Mouse (Mus musculus): ENCODE measurements around the gene Ankrd24.

The Ankrd24 gene

GRCm38 (mm10) chr10:81628390-81628789 lies at the start of gene Ankrd24:
Gene Ankrd24 (plus strand): TSS chr10:81628540.
- no peak for DNase-seq (ENCODE audit: extremely low spot score)

GRCm38 (mm10) chr10:81579967-81580366 lies 48.4 kb upstream of the Ankrd24 start:
- DNase-seq (ENCODE audit: extremely low spot score) = no peak

GRCm38 (mm10) chr10:81580441-81581070 lies 47.8 kb upstream of the Ankrd24 start:
- DNase-seq (ENCODE audit: extremely low spot score) = no peak

GRCm38 (mm10) chr10:81583347-81583746 lies 45.0 kb upstream of the Ankrd24 start:
- DNase-seq (ENCODE audit: extremely low spot score) = no peak

- no peak for DNase-seq (ENCODE audit: extremely low spot score)
Observed at GRCm38 (mm10) chr10:81588739-81589138, 39.6 kb upstream of the Ankrd24 start.

GRCm38 (mm10) chr10:81591846-81592245 lies 36.5 kb upstream of the Ankrd24 start:
- no peak for DNase-seq (ENCODE audit: extremely low spot score)

- no peak for DNase-seq (ENCODE audit: extremely low spot score)
Observed at GRCm38 (mm10) chr10:81592631-81593030, 35.7 kb upstream of the Ankrd24 start.

- DNase-seq (ENCODE audit: extremely low spot score) = no peak
Observed at GRCm38 (mm10) chr10:81593223-81593622, 35.1 kb upstream of the Ankrd24 start.

GRCm38 (mm10) chr10:81593935-81594334 lies 34.4 kb upstream of the Ankrd24 start:
- DNase-seq (ENCODE audit: extremely low spot score) = no peak

GRCm38 (mm10) chr10:81595599-81595998 lies 32.7 kb upstream of the Ankrd24 start:
- no peak for DNase-seq (ENCODE audit: extremely low spot score)

GRCm38 (mm10) chr10:81596611-81597010 lies 31.7 kb upstream of the Ankrd24 start:
- no peak for DNase-seq (ENCODE audit: extremely low spot score)

- no peak for DNase-seq (ENCODE audit: extremely low spot score)
Observed at GRCm38 (mm10) chr10:81597137-81597950, 31.0 kb upstream of the Ankrd24 start.

GRCm38 (mm10) chr10:81598342-81598741 lies 30.0 kb upstream of the Ankrd24 start:
- DNase-seq (ENCODE audit: extremely low spot score) = no peak

- no peak for DNase-seq (ENCODE audit: extremely low spot score)
Observed at GRCm38 (mm10) chr10:81598871-81599270, 29.5 kb upstream of the Ankrd24 start.

GRCm38 (mm10) chr10:81599630-81600029 lies 28.7 kb upstream of the Ankrd24 start:
- no peak for DNase-seq (ENCODE audit: extremely low spot score)

- no peak for DNase-seq (ENCODE audit: extremely low spot score)
Observed at GRCm38 (mm10) chr10:81600096-81600495, 28.2 kb upstream of the Ankrd24 start.

GRCm38 (mm10) chr10:81600738-81601203 lies 27.6 kb upstream of the Ankrd24 start, which contains the start of gene Tle6:
Gene Tle6 (minus strand): TSS chr10:81601073.
- DNase-seq (ENCODE audit: extremely low spot score) = peak; percentile 100

- no peak for DNase-seq (ENCODE audit: extremely low spot score)
Observed at GRCm38 (mm10) chr10:81601396-81601905, 26.9 kb upstream of the Ankrd24 start.

- peak; percentile 70 for DNase-seq (ENCODE audit: extremely low spot score)
Observed at GRCm38 (mm10) chr10:81602741-81603151, 25.6 kb upstream of the Ankrd24 start.

GRCm38 (mm10) chr10:81604019-81604967 lies 24.0 kb upstream of the Ankrd24 start:
- no peak for DNase-seq (ENCODE audit: extremely low spot score)

GRCm38 (mm10) chr10:81604968-81605665 lies 23.2 kb upstream of the Ankrd24 start:
- DNase-seq (ENCODE audit: extremely low spot score) = peak; percentile 89

Measured in embryo, embryonic 9.5 days (tissue).